Mouse (Mus musculus) c-Kit-positive CD71-negative TER-119-negative erythroid progenitor cells, embryonic 14.5 days (primary cell): Measurements from ENCODE around the gene Pramel7.
"Not testable (repeated sequence)": the region's sequence is repeated elsewhere in the genome, so short reads cannot be mapped to it uniquely, and the experiment has no call there.

ENCODE experiments used
- DNase-seq: peaks from one replicate; pipeline ENCODE4 v3.0.0-alpha.2; 2013; ENCODE audit warnings: low read depth

Pramel7 gene

GRCm38 (mm10) chr2:87496993-87497392 lies at the start of gene Pramel7:
TSS of gene Pramel7 (minus strand) at chr2:87497093.
- not testable (repeated sequence) for DNase-seq

GRCm38 (mm10) chr2:87545442-87545841 lies 48.5 kb upstream of the Pramel7 start, which contains the start of gene Olfr1128:
TSS of gene Olfr1128 (minus strand) at chr2:87545542.
- no peak for DNase-seq

GRCm38 (mm10) chr2:87534826-87535225 lies 37.9 kb upstream of the Pramel7 start:
- no peak for DNase-seq

- no peak for DNase-seq
Observed at GRCm38 (mm10) chr2:87531496-87531895, 34.6 kb upstream of the Pramel7 start, which contains the start of gene Olfr153. TSS of gene Olfr153 (plus strand) at chr2:87531796.

DNA sequence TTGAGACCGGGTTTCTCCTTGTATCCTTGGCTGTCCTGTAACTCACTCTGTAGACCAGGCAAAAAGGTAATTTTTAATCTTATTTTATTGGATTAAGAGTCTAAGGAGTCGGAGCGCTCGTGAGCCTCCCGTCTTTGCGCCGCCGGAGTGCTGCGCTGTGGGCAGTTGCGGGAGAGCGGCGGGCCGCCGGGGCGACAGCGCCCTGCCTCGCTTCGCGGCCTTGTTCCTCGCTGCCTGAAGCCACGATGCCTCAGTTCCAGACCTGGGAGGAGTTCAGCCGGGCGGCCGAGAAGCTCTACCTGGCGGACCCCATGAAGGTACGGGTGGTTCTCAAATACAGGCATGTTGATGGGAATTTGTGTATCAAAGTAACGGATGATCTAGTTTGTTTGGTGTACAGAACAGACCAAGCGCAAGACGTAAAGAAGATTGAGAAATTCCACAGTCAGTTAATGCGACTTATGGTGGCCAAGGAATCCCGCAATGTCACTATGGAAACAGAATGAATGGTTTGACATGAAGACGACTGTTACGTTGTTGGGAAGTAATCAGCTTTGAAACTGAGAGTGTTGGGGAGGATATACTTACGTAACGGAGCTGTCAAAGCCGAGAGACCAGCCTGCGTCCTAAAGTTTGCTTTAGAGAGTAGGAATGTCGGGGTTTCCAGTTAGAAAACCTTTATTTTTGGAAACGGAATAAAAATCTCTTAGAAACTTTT lies 29.2 kb upstream of the Pramel7 start:
- DNase-seq = not testable (repeated sequence)

DNA sequence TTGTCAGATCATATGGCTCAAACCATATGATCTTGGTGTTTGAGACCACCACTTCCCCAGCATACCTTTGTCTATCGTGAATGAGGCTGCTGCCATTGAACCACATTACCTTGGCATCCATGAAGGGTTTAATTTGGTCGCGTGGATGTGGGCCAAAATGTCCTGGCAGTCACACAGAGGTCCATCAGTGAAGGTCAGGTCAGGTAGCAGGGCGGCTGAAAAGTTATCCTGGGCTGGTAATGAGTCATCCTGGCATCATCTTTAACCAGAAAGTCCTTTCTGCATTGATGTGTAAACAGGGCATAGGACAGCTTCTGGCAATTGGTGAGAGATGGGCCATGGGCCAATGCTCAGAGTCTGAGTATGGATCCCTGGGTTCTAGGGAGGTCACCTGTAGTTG lies 23.8 kb upstream of the Pramel7 start:
- DNase-seq = no peak

GRCm38 (mm10) chr2:87516581-87516980 lies 19.7 kb upstream of the Pramel7 start:
- no peak for DNase-seq

- DNase-seq = no peak
Observed at GRCm38 (mm10) chr2:87515457-87516060, 18.7 kb upstream of the Pramel7 start.

DNA sequence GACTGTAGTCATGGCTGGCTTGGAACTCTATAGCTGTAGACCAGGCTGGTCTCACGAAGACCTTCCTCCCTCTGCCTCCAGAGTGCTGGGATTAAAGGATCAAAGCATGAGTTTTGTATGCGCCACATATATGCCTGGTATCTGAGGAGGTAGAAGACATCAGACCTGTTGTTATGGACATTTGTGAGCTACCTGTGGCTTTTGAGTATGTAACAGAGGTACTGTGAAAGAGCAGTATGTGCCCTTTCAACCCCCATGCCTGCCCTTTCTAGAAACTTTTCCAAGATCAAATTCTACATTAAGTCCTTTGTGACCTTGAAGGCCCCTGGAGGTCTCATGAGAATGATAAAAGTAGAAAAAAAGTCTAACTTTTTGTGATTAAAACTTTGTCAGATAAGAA lies 18.2 kb upstream of the Pramel7 start:
- no peak for DNase-seq

DNA sequence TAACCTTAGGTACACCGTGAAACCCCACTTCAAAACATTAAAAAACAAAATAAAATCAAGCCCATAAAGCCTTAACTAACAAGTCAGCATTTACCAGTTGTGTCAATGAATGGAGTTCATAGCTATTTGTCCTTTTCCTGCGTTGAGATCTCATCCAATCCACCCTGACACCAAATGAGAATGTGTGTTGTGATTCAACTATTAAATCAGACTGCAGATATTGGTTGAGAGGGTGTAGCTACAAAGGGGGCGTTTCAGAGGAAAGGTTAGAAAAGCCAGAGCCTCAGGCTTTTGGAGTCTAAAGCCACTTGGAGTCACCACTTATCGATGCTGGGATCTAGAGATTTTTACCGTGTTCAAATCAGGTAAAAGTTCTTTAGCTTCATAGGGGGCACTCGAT lies 9.4 kb upstream of the Pramel7 start, which contains the start of gene Pramel6:
Gene Pramel6, plus strand, starts transcription at position 301 of the 400 bp plus-strand sequence.
- no peak for DNase-seq

- no peak for DNase-seq
Observed at GRCm38 (mm10) chr2:87482276-87482675, 14.6 kb downstream of the Pramel7 start.

- no peak for DNase-seq
Observed at GRCm38 (mm10) chr2:87481158-87481557, 15.7 kb downstream of the Pramel7 start.

GRCm38 (mm10) chr2:87480207-87480606 lies 16.7 kb downstream of the Pramel7 start:
- DNase-seq = no peak

GRCm38 (mm10) chr2:87461769-87462168 lies 35.1 kb downstream of the Pramel7 start:
- DNase-seq = no peak

GRCm38 (mm10) chr2:87453662-87454061 lies 43.2 kb downstream of the Pramel7 start, which contains the start of gene Olfr1126:
TSS of gene Olfr1126 (plus strand) at chr2:87453962.
- DNase-seq = no peak
